Mouse (Mus musculus) erythroblast, embryonic 14.5 days (primary cell): ENCODE measurements at regions not wholly inside any gene's neighbourhood (a gene's known extent, or its start where the extent isn't known, plus 50 kb on each side); places are given as distances from the start of the nearest gene placed in this dataset.

Experiments
- H3K27me3 ChIP-seq: 2 replicates; pipeline ENCODE4 v1.6.1; 2012; ENCODE audit warnings: inconsistent platforms; ENCODE audit not compliant: control insufficient read depth
- H3K36me3 ChIP-seq: 2 replicates; pipeline ENCODE4 v1.6.1; 2012; ENCODE audit warnings: mild to moderate bottlenecking, inconsistent platforms; ENCODE audit not compliant: control insufficient read depth
- H3K4me1 ChIP-seq: 2 replicates; pipeline ENCODE4 v1.6.1; 2012; ENCODE audit warnings: inconsistent platforms; ENCODE audit not compliant: control insufficient read depth
- H3K4me3 ChIP-seq: replicated peaks from 2 replicates; pipeline ENCODE3; 2012; ENCODE audit warnings: moderate library complexity, mild to moderate bottlenecking, inconsistent platforms
- H3K9me3 ChIP-seq: 2 replicates; pipeline ENCODE4 v1.6.1; 2012; ENCODE audit warnings: low read length, inconsistent platforms, mixed read lengths; ENCODE audit not compliant: control insufficient read depth
- GATA1 ChIP-seq: IDR thresholded peaks from 2 replicates; pipeline ENCODE4 v1.6.1; 2012; ENCODE audit warnings: low read length, inconsistent platforms, mixed read lengths
- TAL1 ChIP-seq: IDR thresholded peaks from 3 replicates; pipeline ENCODE4 v1.6.1; 2012; ENCODE audit warnings: low read length, inconsistent platforms, mixed read lengths

GRCm38 (mm10) chr6:31129170-31129569 is 170.3 kb upstream of the Klf14 start:
- H3K9me3 ChIP-seq: no peaks in the 10 kb centered on the region
- no peaks in the 10 kb centered on the region for H3K27me3 ChIP-seq
- H3K36me3 ChIP-seq: no peaks in the 10 kb centered on the region
- no peak overlapping the region for H3K4me3 ChIP-seq
- no peak for TF ChIP-seq TAL1
- TF ChIP-seq GATA1: no peak
- peaks cover 25% of the 10 kb centered on the region for H3K4me1 ChIP-seq

DNA sequence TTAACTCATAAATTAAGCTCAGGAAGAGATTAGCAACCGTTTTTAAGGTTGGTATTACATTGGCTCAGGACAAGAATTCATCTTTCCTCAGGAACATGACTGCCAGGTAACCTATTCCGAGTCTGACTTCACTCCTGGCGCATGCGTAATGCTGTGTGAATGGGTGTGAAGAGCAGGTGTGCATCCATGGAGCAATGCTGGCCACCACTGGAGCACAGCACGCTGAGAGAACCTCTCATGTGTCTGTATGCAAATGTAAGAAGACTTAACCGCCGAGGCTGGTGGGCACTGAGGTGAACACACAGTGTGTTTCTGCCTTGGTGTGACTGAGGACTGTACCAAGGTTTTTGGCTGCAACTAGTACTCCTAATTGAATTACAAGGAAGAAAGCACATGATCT is 171.1 kb upstream of the Klf14 start:
- Histone ChIP-seq H3K4me3 (no peak overlapping the region), H3K4me1 (peaks cover 19% of the 10 kb centered on the region), H3K27me3 (no peaks in the 10 kb centered on the region), H3K9me3 (no peaks in the 10 kb centered on the region), H3K36me3 (no peaks in the 10 kb centered on the region)
- TF ChIP-seq GATA1: no peak
- TF ChIP-seq TAL1: no peak

DNA sequence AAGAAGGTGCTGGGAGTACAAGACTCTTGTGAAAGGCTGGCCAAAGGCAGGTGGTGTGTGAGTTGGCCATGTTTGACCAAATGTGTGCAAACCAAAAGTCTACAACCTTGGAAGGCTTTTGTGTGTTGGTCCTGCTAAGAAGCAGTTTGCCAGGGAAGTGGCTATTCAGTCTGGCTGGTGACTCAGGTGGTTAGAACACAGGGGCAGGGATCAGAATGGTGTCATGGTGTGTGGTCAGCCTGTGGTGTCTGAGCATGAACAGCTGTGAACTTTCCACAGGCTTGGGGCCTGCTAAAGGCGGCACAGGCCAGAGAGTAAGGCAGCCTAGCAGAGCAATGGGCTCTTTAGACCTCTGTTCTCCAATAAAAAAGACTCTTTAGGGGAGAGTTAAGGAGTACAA is 171.6 kb upstream of the Klf14 start:
- H3K4me3 ChIP-seq: no peak overlapping the region
- TF ChIP-seq TAL1 (no peak), GATA1 (no peak)
- H3K27me3 ChIP-seq: no peaks in the 10 kb centered on the region
- H3K36me3 ChIP-seq: no peaks in the 10 kb centered on the region
- H3K9me3 ChIP-seq: no peaks in the 10 kb centered on the region
- H3K4me1 ChIP-seq: peaks cover 17% of the 10 kb centered on the region

GRCm38 (mm10) chr6:31131716-31132115 is 172.8 kb upstream of the Klf14 start:
- peaks cover 6% of the 10 kb centered on the region for H3K4me1 ChIP-seq
- H3K36me3 ChIP-seq: no peaks in the 10 kb centered on the region

DNA sequence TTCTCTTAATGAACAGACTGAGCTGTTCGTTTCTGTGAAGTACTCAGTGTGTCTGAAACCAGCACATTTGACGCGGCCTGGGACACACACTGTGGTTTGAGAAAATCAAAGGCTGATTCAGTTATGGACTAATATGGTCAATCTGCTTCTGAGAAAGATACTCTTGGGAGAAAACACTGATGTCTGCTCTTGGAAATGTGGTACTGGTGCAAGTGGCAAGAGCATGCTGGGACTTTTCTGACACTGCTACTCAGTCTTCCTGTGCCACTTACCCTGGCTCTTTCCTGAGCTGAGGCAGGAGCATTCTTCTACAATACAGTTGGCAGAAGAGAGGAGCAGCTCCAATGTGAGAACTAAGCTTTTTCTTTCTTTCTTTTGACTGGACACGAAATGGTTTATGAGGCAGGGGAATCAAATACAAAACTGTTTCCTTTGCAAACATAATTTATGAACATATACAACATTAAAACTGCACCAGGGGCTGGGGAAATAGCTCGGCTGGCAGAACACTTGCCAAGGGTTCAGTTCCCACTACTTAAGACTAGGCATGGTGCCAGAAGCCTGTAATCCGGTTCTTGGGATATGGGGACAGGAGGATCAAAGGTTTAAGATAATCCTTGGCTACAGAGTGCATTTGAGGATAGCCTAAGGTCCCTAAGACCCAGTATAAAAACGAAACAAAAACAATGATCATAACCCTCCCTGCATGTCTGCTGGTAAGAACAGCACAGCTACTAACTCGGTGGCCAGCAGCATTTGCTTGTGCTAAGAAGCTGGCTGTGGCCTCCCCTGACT is 173.7 kb upstream of the Klf14 start:
- Histone ChIP-seq H3K36me3 (no peaks in the 10 kb centered on the region), H3K27me3 (no peaks in the 10 kb centered on the region), H3K9me3 (no peaks in the 10 kb centered on the region), H3K4me1 (no peaks in the 10 kb centered on the region; the same call in 1 of the 2 replicates), H3K4me3 (no peak overlapping the region)
- TF ChIP-seq GATA1 (no peak), TAL1 (no peak)

More at GRCm38 (mm10) chr6:31131716-31132115, 172.8 kb upstream of the Klf14 start:
- H3K9me3 ChIP-seq: no peaks in the 10 kb centered on the region
- no peak overlapping the region for H3K4me3 ChIP-seq
- H3K27me3 ChIP-seq: no peaks in the 10 kb centered on the region
- TF ChIP-seq GATA1 (no peak), TAL1 (no peak)

DNA sequence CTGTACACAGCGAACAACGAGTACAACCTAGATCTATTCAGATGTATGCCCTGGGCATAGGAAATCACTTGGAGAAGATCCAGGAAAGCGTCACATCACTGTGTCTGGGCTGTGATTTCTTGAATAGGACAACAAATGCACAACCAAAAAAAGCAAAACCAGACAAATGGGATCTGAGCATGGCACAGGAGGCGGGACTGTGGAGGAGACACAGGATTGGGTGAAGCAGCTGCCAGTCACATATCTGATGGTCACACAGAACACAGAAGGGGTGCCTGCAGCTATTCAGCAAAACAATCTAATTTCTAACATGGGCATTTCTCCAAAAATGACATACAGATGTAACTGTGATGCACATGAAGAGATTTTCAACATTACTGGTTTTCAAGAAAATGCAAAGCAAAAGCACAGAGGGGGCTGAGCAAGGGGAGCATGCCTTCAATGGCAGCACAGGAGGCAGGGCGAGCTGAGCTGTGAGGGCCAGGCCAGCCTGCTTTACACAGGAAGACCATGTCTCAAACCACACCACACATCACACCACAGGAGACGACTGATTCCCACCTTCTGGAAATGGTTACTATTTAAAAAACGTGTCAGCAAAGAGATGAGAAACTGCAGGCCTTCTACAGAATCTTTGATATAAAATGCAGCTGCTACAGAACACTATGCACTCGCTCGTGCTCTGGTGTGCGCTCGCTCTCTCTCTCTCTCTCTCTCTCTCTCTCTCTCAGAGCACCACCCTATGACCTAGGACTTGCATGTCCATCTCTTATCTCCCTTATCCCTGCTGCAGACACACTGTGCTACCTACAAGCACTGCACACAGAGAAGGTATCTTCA is 175.2 kb upstream of the Klf14 start:
- Histone ChIP-seq H3K36me3 (no peaks in the 10 kb centered on the region), H3K4me1 (no peaks in the 10 kb centered on the region; the same call in 1 of the 2 replicates), H3K27me3 (no peaks in the 10 kb centered on the region), H3K4me3 (no peak overlapping the region), H3K9me3 (no peaks in the 10 kb centered on the region)
- TF ChIP-seq GATA1: no peak
- TF ChIP-seq TAL1: no peak

- Histone ChIP-seq H3K36me3 (no peaks in the 10 kb centered on the region), H3K9me3 (no peaks in the 10 kb centered on the region)
- TF ChIP-seq TAL1 (no peak), GATA1 (no peak)
These were observed 175.8 kb upstream of the Klf14 start for GRCm38 (mm10) chr6:31134736-31135077.

GRCm38 (mm10) chr6:31135580-31135979 is 176.7 kb upstream of the Klf14 start:
- no peaks in the 10 kb centered on the region for H3K36me3 ChIP-seq
- H3K4me1 ChIP-seq: no peaks in the 10 kb centered on the region
- H3K4me3 ChIP-seq: no peak overlapping the region
- H3K27me3 ChIP-seq: no peaks in the 10 kb centered on the region
- no peaks in the 10 kb centered on the region for H3K9me3 ChIP-seq
- TF ChIP-seq GATA1 (no peak), TAL1 (no peak)

More at GRCm38 (mm10) chr6:31134736-31135077, 175.8 kb upstream of the Klf14 start:
- H3K4me3 ChIP-seq: no peak overlapping the region
- H3K27me3 ChIP-seq: no peaks in the 10 kb centered on the region
- no peaks in the 10 kb centered on the region; the same call in 1 of the 2 replicates for H3K4me1 ChIP-seq

DNA sequence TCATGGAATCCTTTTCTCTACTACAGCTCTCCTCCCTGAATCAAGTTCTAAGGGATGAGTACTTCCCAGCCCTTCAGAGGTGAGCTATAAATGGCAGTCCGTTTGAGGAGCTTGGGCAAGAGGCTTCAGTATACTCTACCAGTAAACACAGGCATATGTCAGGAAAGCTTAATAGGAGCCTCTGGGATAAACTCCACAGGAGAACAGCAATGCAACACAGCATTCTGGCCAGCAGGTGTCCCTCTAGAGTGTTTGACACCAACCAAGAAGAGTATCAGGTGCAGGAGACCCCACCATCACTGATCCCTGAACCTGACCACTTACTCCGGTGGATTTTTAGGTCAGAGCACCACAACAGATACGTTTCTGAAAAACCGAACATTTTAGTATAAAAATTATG is 178.0 kb upstream of the Klf14 start:
- no peaks in the 10 kb centered on the region for H3K4me1 ChIP-seq
- H3K36me3 ChIP-seq: no peaks in the 10 kb centered on the region
- no peak overlapping the region for H3K4me3 ChIP-seq
- no peak for TF ChIP-seq GATA1
- no peak for TF ChIP-seq TAL1
- no peaks in the 10 kb centered on the region for H3K9me3 ChIP-seq
- no peaks in the 10 kb centered on the region for H3K27me3 ChIP-seq
